Mouse (Mus musculus): ENCODE results near the gene Scyl1.
"Not testable (repeated sequence)": the region's sequence is repeated elsewhere in the genome, so short reads cannot be mapped to it uniquely, and the experiment has no call there.

Scyl1 gene

GRCm38 (mm10) chr19:5770925-5771860 lies at the start of gene Scyl1:
Gene Scyl1, minus strand, starts transcription at chr19:5771419.
- DNase-seq: peak; percentile 94

GRCm38 (mm10) chr19:5819549-5819948 lies 48.3 kb upstream of the Scyl1 start:
- DNase-seq: peak; percentile 69

DNA sequence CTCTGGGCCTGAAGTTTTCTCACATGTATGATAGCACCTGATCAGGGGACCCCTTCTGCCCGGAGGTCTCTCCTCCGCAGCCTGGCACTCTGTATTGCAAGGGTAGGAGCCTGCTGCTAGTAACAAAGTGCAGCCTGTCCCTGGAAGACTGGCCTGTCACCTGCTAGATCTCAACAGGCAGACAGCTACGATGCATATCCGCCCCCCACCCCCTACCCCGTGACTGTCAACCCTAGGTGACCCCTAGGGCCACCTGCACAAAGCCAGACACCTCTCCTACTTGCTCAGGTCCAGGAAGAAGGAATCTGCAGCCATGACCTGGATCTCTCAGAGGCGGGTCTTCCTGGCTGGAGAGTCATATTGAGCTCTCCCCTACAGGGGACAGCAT lies 47.4 kb upstream of the Scyl1 start:
- no peak for DNase-seq

GRCm38 (mm10) chr19:5817703-5818589 lies 46.7 kb upstream of the Scyl1 start:
- peak; percentile 89 for DNase-seq

- no peak for DNase-seq
Measured at GRCm38 (mm10) chr19:5815928-5816327, 44.7 kb upstream of the Scyl1 start.

- DNase-seq: no peak
Measured at GRCm38 (mm10) chr19:5815010-5815409, 43.8 kb upstream of the Scyl1 start.

GRCm38 (mm10) chr19:5814048-5814447 lies 42.8 kb upstream of the Scyl1 start:
- not testable (repeated sequence) for DNase-seq

DNA sequence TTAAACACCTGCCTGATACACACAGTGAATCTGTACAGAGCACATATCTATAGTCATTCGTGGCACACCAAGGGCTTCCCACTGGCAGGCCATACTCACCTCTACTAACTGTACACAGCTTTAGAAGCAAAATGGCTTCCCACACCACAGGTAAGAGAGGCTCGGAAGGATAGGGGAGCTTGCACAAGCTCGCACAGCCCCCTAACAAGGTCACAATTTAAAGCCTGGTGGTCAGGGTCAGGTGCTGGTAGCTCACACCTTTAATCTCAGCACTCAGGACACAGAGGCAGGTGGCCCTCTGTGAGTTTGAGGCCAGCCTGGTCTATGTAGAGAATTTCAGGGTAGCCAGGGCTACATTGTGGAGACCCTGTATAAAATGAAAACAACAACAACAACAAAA lies 42.3 kb upstream of the Scyl1 start:
- no peak for DNase-seq

- DNase-seq: peak; percentile 94
Measured at GRCm38 (mm10) chr19:5811771-5812504, 40.7 kb upstream of the Scyl1 start.

DNA sequence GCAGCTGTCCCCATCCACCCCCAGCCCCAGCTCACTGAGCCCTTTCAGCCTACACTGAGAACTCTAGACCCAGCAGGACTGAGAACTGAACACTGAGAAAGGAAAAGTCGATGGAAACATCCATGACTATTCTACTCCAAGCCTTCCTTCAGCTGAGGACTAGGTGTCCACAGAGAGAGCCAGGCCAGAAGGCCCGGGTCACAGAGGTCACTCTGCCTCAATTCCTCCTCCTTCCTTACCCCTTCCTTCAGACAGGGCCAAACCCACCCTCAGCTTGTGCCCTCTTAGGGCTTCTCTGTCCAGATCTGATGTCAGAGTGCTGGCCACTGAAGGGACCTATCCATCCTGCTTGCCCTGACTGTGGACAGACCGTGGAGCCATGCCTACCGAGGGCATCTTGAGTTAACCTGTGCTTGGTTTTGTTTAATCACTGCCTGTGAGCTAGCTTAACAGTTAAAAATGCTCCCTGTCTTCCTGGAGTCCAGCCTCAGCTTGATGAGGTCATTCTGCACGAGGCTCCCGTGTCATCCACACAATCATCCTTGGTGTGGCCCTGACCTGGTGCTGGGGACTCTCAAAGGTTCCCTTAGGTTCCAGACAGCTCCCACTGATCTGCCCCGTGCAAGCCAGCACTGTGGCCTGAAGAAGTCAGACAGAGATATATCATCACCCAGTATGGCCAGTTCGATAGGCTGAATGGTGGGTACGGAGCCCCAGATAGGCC lies 39.8 kb upstream of the Scyl1 start:
- no peak for DNase-seq

DNA sequence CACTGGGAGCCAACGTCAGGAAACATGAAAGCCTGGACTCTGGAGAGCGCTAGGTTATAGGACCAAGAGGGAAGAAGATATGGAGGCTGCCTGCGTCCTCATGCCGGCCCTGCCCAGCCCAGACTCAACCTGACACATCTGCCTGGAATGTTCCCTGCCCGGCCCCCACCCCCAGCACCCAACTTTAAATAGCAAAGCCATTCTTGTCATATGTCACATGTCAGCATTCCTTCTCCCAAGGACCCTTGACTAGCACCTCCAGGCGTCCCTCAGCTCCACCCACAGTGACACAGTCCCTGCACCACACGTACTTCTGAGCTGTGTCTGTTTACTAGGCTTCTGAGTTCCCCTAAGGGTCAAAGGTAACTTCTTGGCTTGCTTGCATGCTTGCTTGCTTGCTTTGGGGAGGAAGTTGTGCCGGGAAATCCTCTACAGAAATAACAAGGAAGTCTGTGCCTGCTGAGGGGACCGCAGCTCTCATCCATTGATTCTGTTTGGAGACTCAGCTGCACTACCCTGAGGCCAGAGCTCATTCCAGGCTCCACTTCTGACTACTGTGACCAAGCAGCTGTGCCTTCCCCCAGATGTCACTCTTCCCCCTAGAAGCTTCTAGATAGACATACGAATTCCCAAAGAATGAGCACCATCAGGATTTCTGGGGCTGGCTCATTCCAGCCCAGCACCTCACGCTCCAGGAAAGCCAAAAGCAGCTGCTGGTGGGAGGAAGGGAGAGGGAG lies 39.1 kb upstream of the Scyl1 start:
- peak; percentile 67 for DNase-seq

- no peak for DNase-seq
Measured at GRCm38 (mm10) chr19:5809712-5810089, 38.5 kb upstream of the Scyl1 start.

GRCm38 (mm10) chr19:5808955-5809711 lies 37.9 kb upstream of the Scyl1 start:
- no peak for DNase-seq

DNA sequence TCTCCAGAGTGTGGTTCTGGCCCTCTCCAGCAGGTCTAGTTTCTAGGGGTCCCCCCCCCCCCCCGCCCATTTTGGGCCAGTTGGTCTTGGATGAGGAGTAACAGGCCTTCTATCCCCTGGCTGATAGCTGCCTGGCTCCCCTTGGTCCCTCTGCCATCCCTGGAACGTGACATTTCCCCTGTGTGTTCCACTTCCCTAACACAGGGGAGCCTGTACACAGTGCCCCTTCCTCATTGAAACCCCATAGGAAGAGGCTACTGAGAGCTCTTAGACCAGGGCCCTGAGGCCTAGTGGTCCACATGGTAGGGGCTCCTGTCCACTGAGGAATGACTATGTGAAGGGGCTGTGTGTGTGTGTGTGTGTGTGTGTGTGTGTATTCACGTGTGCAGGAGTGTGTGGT lies 36.5 kb upstream of the Scyl1 start:
- no peak for DNase-seq

- DNase-seq: no peak
Measured at GRCm38 (mm10) chr19:5806809-5807205, 35.6 kb upstream of the Scyl1 start.

DNA sequence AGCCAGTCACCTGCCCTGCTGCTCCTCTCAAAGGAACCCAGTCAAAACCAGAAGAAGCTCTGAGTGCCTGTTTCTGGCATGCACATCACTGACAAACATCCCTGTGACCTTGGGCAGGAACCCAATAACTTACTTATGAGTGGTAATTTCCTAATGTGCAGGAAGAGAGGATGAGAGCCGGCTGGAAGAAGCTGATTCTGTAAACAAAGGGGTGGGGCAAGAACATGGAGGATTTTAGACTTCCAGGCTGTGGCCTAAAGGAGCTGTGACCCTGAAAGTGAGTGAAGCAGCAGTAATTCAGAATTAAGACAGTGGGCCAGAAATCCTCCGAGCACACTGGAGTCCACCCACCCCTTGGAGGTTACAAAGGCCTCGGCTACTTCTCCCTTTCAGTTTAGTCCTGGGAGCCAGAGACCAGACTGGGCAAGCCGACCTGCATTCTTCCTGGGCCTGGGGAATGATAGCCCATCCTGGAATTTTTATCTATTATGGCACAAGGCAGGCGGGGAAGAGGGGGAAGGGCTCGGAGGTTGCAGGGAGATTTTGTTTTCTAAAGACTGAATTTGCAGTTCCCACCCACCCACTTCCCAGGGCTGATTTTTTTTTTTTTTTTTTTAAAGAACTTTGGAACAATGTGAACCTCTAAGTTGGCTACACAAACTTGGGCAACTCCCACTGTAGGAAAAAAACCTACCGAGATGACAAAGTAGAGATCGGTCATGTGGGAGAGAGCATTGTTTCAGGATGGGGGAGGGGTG lies 35.0 kb upstream of the Scyl1 start:
- peak; percentile 71 for DNase-seq

DNA sequence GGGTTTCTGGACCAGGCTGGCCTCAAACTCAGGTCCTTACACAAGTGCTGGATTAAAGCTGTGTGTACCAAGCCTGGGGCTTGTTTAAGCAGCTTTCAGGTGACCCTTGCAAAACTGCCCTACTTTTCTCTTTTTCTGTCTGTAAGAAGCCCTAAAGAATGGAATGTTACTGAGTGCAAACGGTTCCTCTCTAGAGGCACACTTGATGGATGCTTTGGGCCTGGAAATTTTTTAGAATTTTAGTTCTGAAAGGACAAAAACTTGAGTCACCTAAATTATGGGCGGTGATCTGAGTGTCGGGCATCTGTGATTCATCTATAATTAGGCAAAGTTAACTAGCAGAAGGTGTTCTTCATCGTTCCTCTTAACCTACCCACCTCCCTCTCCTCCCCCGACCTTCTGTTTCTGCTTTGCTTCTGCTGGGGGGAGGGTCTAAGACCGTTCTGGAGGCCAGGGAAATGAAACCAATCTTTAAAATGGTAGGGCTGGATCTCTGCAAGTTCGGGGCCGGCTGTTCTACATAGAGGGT lies 33.2 kb upstream of the Scyl1 start:
- DNase-seq: no peak

DNA sequence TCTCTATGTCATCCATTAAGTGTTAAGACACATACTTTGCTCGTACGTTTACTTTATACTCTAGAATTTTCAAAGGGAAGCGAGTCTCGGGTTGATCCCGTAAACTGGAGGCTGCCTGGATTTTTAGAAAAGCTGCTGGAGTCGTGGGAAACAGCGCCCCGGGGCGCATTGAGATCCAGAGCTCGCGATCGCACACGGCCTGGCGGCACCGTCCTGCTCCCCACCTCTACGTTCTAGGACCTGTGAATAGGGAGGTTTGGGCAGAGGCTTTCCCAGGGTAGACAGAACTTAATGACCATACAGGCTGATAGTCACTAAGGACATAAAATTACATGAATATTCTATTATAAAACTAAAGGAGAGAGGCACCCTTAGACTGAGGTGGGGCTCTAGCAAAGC lies 32.7 kb upstream of the Scyl1 start:
- DNase-seq: no peak

GRCm38 (mm10) chr19:5803041-5803880 lies 32.0 kb upstream of the Scyl1 start:
- DNase-seq: peak; percentile 99

Measured in retina, postnatal 1 day (tissue).